Mouse (Mus musculus) urinary bladder, postnatal 14 days (tissue): ENCODE measurements around the gene Lasp1.
A peak's percentile ranks its signal among the peaks of the same experiment; 100 is the strongest.
"Not testable (repeated sequence)": the region's sequence is repeated elsewhere in the genome, so short reads cannot be mapped to it uniquely, and the experiment has no call there.

Experiments
- DNase-seq: peaks from one replicate; pipeline ENCODE4 v3.0.0; 2021; ENCODE audit warnings: low spot score

Lasp1 gene

DNA sequence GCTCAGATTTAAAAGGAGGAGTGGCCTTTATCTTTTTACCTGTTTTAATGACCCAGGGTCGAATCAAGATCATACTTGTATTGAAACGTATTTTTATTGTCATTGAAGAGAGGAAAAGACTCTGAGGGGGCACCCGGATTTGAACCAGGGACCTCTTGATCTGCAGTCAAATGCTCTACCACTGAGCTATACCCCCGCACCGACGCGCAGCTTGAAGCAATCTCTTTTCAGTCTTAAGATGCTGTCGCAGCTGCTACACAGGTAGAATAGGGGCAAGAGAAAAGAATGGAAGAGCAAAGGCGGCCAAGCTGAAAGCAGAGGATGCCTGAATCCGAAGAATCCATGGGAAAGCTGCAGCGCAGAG is at the start of gene Lasp1:
TSS of gene Lasp1 (plus strand) at position 219 of the 364 bp plus-strand sequence.
- peak; percentile 89 for DNase-seq

DNA sequence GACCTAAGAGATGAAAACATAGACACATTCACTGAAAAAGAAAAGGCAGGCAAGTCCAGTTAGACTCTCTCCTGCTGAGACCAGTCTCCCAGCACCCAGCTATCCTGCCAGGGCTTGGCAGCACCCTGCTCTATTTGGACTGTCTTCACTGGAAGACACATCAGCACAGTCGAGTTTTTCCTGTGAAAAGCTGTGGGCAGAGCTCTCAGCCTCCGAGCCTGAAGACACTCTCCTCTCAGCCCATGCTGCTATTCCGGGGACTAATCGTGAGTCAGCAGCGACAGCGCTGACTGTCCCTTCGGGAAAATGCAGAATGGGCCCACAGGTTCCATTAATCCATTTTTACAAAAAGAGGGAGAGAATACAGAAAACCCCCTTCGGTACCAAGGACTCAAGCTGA is 45.5 kb upstream of the Lasp1 start:
- no peak for DNase-seq

DNA sequence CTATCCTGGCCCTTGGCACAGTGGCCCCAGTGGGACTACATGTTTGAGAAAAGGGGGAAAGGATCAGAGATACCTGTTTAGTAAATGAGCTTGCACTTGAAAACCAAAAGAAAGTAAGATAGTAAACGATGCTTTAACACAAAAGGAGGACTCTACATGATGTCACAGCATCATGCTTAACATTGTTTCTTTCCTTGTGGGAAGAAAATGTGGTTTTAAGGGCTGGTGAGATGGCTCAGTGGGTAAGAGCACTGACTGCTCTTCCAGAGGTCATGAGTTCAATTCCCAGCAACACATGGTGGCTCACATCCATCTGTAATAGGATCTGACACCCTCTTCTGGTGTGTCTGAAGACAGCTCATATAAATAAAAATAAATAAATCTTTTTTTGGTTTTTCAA is 40.7 kb upstream of the Lasp1 start:
- no peak for DNase-seq

DNA sequence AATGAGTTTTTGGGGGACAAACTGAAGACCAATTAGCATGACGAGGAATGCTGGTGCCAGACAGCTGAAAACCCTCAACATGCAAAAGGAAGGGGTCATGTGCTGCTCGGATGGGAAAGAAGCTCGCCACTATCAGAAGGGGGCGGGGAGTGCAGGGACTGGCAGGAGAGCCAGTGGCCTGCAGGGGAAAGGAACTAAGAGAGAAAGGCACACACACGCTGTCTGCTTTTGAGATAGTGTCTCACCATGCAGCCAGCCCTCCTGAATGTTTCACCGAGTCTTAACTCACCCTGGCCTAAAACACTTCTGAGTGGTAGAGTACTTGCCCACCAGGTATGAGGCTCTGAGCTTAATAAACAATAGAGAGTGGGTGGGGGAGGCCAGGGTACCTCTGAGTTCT is 39.9 kb upstream of the Lasp1 start:
- DNase-seq: no peak

DNA sequence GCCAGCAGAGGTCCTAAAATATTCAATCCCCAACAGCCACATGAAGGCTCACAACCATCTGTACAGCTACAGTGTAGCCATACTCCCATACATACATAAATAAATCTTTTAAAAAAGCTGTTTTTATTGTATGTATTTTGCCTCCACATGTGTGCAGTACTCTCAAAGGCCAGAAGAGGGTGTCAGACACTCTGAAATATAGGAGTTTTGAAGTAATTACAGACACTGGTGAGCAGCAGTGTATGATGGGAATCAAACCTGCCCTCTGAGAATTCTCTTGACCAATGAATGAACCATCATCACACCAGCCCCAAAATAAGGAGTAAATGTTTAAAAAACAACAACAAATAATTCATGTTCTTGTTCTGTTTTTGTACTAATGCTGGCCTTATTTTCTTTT is 37.2 kb upstream of the Lasp1 start:
- DNase-seq: no peak

DNA sequence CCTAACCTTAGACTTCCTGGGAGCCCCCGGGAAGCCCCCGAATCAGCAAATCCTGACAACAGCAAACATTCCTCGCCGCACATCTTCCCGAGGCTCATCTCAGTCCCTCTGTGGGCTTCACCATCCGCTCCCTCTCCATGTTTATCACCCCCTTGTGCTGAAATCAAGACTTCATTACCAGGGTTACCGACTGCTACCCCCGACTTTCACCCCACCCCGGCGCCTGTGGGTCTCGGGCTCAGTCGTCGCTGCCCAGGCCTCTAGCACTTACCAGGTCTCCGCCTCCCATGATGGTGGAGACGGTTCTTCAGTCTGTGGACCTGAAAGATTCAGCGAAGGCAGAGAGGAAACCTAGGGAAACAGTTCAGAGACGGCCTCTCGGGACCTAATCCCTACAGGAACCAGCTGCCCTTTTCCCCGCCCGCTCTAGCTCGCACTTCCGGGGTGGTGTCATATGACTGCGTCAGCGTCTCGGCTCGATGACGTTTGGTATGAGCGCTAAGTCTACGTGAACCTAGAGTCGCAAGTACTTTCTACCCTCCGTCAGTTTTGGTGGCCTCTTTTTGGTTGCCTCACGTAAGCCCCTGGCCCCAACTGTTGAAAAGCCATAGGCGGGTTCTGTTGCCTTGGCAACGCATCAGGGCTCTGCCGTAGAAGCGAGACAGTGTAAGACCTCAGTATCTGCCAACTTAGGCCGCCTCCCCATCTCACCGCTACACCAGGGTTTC is 32.5 kb upstream of the Lasp1 start, which contains the start of gene Cwc25:
TSS of gene Cwc25 (minus strand) at position 403 of the 728 bp plus-strand sequence.
- peak; percentile 95 for DNase-seq

DNA sequence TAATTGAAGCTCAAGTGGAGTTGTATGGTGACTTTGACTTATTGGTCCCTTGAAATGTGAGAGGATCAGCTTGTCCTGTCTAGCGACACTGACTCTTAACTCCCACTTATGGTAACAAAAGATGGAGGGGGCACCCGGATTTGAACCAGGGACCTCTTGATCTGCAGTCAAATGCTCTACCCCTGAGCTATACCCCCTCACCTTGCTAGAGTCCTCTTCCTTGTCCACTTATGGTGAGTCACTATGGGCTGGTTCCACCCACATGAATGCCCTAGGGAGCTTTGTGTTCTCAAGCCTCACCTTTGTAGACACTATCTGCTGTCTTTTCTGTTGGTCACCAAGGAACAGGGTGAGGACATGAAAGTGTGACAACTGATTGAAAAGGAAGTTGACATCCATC is 29.1 kb upstream of the Lasp1 start:
- DNase-seq: peak; percentile 72

DNA sequence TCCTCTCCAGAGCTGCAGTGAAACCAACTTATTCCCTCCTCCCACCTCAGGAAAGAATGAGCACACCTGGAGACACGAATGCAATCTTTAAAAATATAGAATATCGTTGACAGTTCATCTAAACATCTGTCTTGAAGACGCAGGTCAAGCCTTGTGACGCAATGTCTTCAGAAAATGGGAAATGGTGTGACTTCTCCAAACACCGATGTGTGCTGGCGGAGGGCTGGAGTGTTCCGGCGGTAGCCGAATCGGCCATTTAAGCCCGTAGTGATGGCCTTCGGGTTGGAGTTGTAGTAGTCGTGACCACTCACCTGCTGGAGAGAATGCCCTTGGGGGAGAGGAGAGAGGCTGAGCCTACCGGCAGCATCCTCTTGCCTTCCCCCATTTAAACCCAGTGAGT is 27.4 kb upstream of the Lasp1 start:
- DNase-seq: no peak

DNA sequence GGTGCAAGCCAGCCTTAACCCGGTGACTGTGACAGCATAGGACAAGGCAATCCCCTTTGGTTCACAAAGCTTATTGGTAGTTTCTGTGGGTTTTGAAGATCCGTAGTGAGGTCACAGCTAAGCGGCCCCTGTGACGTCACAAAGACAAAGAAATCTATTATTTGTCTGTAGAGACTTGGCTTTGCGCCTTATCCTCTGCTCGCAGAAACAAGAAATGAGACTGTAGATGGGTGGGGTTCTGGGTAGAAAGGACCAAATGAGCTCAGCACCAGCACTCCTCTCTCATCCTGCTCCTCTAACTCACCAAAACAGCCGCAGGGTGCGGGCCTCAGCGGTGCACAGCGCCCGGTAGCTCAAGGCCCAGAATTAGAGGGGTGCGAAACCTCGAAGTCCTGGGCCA is 23.6 kb upstream of the Lasp1 start:
- DNase-seq: no peak

DNA sequence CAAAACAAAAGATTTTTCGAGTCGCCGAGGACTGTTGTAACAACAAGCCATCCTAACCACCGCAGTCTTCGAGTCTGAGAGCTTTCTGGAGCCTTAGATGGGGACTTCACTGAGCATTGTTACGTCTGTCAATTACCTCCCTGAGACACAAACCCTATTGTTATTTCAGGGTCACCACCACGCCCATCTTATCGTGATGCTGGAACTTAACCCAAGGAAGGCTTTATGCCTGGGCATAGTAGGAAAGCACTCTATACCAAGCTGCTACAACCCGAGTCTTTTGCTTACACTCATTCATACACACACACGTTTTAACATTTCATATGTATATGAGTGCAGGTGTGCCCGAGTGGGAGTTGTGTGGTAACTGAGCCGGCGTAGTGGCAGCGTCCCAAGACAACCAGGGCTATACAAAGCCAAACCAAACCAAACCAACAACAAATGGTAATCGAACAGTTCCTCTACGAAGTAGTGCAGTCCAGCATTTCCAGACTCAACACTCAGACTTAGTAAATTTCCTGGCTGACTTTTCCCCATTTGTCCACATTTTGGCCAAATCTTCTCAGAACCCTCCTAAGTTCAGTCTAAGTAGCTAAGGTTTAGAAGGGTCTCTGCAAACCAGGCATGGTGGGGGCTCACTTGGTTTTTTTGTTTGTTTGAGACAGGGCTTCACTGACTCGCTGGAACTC is 22.8 kb upstream of the Lasp1 start, which contains the start of gene 1700001P01Rik:
TSS of gene 1700001P01Rik (minus strand) at position 111 of the 689 bp plus-strand sequence.
- no peak for DNase-seq

DNA sequence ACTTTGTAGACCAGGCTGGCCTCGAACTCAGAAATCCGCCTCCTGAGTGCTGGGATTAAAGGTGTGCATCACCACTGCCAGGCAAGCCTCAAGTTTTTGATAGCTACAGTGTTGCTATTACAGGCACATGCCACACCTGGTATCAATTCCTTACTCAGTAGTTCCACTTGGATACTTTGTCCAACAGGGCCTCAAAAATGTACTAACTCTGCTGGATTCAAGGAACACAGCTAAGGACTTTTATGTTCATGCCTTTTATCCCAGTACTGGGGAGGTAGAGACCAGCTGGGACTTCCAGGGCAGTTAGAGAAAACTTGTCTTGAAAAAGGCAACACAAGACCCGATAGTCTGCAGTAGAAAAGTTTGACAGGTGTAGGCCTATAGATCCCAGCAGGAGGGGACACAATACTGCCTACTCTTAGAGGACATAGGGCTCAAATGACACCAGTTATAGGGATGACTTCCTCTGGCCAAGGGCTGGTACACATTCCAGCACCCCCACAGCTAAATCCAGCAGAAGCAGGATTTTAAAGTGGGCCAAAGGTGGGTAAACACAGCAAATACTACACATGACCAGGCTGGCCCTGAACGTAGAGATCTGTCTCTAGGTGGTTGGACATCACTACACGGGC is 22.2 kb upstream of the Lasp1 start:
- no peak for DNase-seq

DNA sequence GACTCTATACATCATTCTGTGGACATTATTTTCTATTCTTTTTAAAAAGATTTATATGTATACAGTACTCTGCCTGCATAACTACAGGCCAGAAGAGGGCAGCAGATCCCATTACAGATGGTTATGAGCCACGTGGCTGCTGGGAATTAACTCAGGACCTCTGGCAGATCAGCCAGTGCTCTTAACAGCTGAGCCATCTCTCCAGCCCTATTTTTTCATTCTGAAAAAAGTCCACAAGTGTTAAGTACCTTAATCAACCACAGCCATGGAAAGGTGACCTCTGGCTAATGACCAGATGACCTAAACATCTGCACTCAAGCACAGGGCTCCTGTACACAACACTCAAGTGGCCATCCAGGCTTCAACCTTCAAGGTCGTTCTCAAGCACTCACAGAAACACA is 21.7 kb upstream of the Lasp1 start:
- peak; percentile 26 for DNase-seq

DNA sequence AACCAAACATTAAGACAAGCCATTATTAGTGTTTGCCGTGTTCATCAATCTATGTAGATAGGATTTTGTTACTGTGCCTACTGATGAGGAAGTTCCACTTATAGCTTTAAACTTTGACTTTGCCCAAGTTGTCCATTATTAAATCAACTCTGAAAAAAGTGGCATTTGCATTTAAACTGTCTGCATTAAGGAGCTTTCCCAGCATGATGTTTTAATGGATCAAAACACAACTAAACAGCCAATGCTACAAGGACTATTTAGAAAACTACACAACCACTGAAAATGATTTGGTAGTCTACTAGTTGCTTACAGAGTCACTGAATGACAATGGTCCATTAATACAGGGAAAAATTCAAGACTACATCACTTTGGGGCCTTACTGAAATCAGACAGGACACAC is 19.9 kb upstream of the Lasp1 start:
- DNase-seq: no peak

DNA sequence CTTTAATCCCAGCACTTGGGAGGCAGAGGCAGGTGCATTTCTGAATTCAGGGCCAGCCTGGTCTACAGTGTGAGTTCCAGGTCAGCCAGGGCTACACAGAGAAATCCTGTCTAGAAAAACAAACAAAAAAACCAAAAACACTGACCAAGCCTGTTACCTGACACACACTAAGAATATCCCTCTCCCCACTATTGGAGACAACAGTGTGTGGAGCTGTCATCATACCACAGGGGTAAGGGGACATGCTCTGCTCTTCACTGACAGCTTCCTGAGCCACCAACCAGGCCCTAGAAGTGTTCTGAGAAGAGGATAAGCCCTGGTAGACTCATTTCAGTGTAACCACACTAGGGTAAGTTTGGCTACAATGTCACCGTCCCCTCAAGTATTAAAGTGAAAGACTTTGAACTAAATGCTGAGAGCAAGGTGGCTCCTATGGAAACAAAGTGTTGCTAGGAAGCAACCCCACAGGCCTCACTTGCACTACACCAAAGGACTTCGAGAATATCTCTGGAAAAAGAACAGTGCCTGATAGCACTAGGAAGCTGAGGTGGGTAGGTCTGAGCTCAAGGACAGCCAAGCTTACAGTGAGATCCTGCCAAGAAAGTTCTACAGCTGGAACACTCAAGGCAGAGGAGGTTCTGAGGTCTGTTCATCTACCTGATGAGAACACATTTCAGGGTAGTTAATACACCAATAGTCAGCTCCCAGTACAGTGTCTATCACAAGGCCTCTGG is 18.7 kb upstream of the Lasp1 start:
- no peak for DNase-seq

DNA sequence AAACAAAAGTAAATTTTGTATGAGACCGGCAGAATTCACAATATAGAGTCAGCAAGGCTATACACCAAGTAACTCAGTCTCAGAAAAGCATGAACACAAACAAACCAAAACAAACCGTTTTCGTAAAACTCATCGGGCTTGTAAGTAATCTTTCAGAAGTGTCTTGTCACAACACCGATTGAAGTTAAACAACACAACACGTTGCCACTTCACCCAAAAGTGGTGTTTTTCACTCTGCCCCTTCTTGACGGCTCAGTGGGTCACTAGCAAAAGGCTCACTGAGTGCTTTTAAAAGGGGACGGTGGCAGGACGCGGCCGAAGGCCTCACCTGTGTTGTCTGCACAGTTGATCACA is 17.3 kb upstream of the Lasp1 start:
- no peak for DNase-seq

DNA sequence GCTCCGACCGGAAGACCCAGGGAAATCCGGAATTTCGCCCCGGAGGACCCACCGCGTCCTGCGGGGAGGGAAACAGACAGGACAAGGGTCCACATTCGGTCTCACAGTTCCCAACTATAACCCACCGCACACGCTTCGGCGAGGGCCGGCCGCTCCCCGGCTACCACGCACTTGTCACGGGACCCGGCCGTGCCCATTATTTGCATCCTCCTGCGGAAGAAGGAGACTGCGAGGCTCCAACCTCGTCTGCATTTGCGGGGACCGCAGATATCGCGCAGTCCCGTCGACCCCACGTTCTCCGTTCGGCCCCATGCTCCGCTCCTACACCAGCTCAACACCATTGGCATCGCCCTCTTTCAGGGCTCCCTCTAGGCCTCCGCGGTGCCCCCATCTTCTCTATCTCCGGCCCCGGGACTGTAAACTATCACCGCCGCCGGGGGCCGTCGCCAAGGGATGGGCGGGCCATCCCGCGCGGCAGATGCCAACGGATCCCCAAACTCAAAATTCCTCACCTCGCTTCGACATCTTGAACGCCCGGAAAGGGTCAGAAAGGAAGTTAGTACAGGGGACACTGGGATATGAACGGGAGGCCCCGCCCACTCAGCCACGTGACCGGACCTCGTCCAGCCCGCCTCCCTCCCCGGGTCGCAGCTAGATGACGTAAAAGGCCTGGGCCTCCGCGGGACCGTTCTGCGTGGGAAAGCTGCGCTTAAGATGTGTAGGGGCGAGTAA is 16.8 kb upstream of the Lasp1 start, which contains the start of gene Rpl23:
TSS of gene Rpl23 (minus strand) at position 606 of the 732 bp plus-strand sequence.
- peak; percentile 100 for DNase-seq

DNA sequence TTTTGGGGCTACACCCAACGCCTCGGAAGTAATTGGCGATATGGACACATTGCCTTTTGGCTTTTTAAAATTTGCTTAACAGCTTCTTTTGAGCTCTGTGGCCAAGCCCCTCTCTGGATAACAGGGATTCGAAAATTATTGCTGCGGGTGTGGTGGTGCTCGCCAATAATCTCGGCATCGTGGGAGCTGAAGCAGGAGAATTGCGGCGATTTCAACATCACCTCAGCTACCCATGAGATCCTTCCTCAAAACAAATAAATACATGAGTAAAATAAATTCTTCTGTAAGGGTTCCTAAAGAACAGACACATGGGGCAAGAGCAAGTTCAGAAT is 16.3 kb upstream of the Lasp1 start:
- DNase-seq: no peak

DNA sequence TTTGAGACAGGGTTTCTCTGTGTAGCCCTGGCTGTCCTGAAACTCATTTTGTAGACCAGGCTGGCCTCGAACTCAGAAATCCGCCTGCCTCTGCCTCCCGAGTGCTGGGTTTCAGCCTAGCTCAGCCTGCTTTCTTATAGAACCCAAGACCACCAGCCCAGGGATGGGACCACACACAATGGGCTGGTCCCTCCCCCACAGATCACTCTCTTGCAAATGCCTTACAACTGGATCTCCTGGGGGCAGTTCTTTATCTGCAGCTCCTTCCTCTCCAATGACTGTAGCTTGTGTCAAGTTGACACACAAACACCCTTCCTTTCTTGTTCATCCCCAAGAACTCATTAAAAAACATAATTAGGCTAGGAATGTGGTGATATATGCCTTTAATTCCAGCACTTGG is 10.8 kb upstream of the Lasp1 start:
- DNase-seq: no peak

DNA sequence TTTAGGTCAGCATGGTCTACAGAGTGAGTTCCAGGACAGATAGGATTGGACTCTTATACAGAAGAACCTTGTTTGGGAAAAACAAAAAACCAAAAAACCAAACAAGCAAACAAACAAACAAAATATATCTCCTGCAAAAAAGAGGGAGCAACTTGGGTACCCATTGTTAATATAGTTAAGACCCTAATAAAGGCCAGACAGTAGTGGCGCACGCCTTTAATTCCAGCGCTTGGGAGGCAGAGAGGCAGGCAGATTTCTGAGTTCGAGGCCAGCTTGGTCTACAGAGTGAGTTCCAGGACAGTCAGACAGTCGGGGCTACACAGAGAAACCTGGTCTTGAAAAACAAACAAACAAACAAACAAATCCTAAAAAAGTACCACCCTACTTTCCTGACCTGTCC is 9.1 kb upstream of the Lasp1 start:
- DNase-seq: no peak

DNA sequence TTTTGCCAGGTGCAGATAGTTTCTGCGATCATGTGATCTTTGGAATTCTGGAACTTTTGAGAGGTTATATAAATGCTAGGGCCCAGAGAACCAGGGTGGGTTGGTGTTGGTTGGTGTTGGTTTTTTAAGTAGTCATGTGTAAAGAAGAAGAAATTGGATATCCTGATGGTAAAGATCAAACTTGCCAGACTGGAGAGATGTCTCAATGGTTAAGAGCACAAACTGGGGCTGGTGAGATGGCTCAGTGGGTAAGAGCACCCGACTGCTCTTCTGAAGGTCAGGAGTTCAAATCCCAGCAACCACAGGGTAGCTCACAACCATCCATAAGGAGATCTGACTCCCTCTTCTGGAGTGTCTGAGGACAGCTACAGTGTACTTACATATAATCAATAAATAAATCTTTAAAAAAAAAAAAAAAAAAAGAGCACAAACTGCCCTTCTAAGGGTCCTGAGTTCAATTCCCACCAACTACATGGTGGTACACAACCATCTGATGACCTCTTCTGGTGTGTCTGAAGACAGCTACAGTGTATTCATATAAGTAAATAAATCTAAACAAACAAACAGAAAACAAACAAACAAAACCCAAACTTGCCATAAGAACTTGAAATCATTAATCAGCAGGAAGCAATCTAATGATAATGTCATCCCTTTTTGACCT is 7.9 kb upstream of the Lasp1 start:
- not testable (repeated sequence) for DNase-seq

DNA sequence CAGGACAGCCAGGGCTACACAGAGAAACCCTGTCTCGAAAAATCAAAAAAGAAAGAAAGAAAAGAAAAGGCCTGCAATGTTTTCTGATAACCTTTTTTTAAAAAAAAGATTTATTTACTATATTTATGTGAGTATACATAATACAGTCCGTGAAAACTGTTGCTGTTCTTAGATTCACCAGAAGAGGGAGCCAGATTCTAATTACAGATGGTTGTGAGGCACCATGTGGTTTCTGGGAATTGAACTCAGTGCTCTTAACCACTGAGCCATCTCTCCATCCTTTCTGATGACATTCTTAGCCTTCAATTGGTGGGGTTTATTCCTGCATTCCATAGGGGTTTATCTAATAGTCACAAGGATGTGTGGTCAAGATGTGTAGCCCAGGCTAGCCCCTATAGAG is 5.6 kb upstream of the Lasp1 start:
- no peak for DNase-seq
